Mouse (Mus musculus): ENCODE measurements around the gene Kcnab3. TPM values are rescaled to one million over a fixed set of nuclear protein-coding genes. Genes with fewer than 3 reads are reported as not detected.
A peak's percentile ranks its signal among the peaks of the same experiment; 100 is the strongest.

Gene Kcnab3
- total RNA-seq, 1 experiment from 2014 or later: not detected

DNA sequence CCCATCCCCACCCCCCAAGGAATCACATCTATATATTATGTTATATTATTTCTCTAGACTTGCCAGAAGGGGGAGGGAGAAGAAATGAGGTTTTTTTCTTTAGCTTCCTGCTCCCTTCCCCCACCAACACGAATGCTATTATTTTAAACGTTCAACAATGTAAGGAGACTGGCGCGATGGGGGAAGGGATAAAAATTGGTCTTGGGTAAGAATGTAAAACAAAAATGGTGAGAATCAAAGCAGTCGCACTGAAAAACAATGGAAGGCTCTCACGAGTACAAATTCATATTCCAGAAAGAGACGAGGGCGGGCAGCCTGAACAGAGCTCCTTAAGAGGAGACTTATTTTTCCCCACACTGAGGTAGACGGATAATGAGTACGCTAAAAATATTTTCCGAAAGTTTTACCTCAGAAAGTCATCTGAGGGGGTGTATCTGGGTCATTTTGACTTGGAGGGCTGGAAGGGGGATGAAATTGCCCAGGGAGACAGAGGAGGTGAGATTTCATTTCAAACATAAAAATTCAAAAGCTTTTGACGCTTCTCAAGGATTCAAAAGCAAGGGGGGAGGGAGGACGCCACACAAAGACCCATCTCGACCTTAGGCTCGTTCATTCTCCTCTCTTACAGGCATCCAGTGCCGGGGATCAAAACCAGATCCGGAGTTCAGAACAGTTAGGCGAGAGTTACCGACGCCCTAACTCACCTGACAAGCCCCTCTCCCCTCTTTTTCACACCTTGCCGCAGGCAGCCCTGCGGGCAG lies 41.0 kb downstream of the Kcnab3 start:
- ATAC-seq (replicated peaks in 1 of 2; ENCODE audit: insufficient read depth in 1 of 2, low FRiP score in 2 of 2, low TSS enrichment in 1 of 2, low read depth in 1 of 2, poor library complexity in 2 of 2, severe bottlenecking in 2 of 2): no peak

DNA sequence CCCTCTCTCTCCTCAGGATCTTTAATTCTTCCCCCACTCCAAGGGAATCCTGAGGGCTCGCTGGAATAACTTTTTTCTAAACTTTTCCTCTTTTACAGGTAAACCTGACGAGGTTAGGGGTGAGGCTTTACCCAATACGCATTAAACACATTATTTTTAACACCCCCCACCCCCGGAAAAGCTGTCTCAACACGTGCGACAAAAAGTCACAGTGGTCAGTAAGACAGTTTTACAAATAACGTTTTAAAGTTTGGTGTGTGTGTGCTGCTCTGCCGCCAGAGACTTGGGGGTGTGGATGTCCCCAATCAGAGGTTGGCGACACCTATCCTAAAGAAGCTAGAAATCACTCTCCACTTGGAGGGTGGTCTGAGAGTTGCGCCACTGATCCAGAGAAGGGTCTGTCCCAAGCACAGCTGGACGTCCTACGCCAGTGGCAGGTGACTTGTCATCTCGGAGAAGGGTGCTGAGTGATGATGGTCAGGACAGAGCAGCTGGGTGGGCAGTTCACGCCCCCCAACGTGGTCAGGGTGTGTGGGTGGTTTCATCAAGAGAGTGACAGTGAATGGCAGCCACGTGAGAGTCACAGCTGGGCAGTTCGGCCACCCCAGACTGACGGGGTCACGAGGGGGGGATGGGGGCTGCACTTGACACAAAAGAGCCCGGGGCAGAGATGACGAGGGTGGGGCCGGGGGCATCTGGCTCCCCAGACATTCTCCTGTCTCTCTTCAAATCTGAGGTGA lies 41.7 kb downstream of the Kcnab3 start:
- no peak for ATAC-seq (replicated peaks in 1 of 2; ENCODE audit: insufficient read depth in 1 of 2, low FRiP score in 2 of 2, low TSS enrichment in 1 of 2, low read depth in 1 of 2, poor library complexity in 2 of 2, severe bottlenecking in 2 of 2)

DNA sequence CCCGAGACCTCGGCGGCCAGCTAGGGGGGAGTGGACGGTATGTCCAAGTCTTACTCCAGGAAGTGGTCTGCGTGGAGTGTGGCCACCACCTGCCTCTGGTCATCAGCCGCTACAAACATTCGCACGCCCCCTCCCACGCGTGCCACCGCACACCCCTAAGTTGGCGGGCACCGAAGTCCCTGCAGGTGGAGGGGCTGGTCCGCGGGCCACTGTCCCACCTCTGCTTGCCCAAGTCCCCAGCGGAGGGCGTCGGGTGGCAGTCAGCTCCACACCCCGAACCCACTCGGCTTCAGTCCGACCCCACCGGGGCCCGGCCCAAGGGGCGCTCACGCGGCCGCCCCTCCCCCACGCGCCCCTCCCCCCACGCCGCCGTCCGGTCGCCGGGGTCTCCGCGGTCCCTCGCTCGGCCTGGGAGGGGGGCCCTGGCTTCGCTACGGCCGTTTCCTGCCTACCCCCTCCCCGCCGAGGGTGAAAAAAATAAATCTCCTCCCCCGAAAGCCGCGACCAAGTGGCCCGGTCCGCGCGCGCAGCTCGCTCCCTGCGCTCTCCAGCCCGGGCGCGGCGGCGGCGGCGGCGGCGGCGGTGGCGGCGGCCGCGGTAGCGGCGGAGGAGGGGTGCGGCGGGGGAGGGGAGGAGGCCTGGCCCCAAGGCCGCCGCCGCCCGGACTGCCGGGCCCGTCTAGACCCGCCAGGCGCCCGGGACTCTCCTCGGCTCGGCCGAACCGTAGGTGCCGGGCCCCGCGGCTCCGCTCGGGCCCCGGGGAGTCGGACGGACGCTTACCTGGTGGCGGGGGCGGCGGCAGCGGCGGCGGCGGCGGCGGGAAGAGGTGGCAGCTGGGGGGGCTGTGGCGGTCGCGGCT lies 42.5 kb downstream of the Kcnab3 start:
- no peak for ATAC-seq (replicated peaks in 1 of 2; ENCODE audit: insufficient read depth in 1 of 2, low FRiP score in 2 of 2, low TSS enrichment in 1 of 2, low read depth in 1 of 2, poor library complexity in 2 of 2, severe bottlenecking in 2 of 2)

DNA sequence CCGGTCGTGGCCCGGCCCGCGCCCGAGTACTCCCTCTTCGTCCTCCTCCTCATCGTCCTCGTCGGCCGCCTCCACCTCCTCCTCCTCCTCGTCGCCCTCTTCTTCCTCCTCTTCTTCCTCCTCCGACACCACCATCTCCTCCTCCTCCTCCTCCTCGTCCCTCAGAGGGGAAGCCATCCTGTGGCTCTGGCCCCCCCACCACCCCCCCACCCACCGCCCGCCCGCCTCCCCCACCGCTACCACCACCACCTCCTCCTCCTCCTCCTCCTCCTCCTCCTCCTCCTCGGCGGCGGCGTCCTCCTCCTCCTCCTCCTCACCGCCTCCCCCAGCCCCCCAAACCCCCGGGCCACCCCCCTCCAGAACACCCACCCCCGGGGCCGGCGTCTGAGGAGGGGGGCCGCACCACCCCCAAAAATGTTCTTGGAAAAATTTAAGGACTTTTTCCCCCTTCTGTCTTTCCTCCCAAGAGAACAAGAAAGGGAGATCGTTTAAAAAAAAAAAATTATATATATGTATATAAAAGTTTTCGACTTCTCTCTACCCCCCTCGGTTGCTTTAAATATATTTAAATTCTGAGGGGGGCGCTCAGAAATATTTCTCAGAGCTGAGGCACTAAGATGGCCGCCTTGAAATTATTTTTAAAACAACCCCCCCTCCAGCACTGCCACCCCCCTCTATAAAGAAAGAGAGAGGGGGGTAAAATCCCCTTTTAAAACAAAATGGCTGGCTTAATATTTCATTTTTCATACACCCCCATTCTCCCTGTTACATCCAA lies 43.3 kb downstream of the Kcnab3 start, which contains the start of gene Chd3:
TSS of gene Chd3 (minus strand) at position 192 of the 775 bp plus-strand sequence.
- no peak for ATAC-seq (replicated peaks in 1 of 2; ENCODE audit: insufficient read depth in 1 of 2, low FRiP score in 2 of 2, low TSS enrichment in 1 of 2, low read depth in 1 of 2, poor library complexity in 2 of 2, severe bottlenecking in 2 of 2)

DNA sequence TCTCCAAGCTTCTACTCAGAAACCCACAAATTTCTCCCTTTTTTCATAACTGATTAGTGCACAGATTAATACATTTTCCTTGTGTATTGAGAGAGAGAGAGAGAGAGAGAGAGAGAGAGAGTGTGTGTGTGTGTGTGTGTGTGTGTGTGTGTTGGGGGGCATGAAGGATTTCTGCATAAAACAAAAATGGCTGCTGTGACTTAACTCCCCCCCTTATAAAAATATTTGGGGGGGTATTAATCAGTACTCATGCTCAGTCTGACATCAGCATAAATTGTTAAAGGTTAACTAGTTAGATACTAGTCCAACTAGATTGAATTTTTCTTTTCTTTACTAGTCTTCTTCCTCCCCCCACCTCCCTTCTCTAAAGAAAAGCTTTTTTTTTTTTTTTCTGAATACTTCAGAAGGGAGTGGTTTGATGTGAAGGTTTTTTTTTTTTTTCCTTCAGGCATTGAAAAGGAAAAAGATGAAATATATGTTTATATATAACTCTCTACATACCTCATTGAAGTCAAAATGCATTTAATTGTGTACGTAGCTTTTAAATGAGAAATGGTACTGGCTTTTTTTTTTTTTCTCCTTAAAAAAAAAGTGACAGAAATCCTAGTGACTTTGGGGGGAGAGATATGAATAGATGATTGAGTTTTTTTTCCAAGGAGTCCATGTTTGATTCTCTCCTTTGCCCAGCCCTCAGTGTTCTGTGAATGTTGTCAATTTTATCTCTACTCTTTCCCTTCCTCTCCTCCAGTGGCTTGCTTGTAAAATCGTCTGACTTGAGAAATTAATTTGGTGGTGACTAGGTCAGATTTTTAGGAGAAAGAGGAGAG lies 44.1 kb downstream of the Kcnab3 start:
- ATAC-seq (replicated peaks in 1 of 2; ENCODE audit: insufficient read depth in 1 of 2, low FRiP score in 2 of 2, low TSS enrichment in 1 of 2, low read depth in 1 of 2, poor library complexity in 2 of 2, severe bottlenecking in 2 of 2): no peak

DNA sequence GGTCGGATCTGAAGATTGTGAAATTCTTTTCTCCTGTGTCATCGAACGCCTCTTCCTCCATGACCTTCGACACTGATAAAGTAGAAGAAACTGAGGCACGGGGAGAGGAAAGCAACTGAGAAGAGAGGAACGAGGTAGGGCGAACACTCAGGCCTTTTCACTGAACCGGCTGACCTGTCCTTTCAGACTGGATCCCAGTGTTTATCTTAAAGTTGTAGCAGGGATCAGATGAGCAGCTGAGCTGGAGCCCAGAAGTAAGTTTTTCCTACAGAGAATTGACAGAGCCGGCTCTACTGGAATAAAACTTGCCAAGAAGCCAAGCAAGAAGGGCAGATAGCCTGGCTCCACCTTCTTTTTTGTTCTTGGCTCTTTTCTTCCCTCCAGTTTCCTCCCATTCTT lies 44.8 kb downstream of the Kcnab3 start:
- no peak for ATAC-seq (replicated peaks in 1 of 2; ENCODE audit: insufficient read depth in 1 of 2, low FRiP score in 2 of 2, low TSS enrichment in 1 of 2, low read depth in 1 of 2, poor library complexity in 2 of 2, severe bottlenecking in 2 of 2)

DNA sequence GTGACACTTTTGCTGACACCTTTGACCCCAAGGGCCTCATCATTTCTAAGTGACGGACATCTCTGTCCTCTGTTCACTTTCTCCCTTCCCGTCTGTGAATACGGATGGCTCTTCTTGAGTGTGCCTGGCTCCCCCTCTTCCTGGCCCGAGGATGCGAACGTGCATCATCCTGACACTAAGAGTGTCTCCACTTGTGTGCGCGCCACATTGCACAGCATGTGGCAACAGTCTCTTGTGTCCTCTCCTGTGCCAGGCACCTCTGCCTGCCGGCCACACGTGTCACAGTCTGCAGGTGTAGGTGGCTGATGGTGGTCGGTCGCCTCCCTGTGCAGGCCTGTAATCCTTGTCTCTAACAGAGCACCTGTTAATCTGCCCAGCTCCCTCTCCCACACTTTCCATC lies 45.5 kb downstream of the Kcnab3 start:
- ATAC-seq (replicated peaks in 1 of 2; ENCODE audit: insufficient read depth in 1 of 2, low FRiP score in 2 of 2, low TSS enrichment in 1 of 2, low read depth in 1 of 2, poor library complexity in 2 of 2, severe bottlenecking in 2 of 2): no peak

DNA sequence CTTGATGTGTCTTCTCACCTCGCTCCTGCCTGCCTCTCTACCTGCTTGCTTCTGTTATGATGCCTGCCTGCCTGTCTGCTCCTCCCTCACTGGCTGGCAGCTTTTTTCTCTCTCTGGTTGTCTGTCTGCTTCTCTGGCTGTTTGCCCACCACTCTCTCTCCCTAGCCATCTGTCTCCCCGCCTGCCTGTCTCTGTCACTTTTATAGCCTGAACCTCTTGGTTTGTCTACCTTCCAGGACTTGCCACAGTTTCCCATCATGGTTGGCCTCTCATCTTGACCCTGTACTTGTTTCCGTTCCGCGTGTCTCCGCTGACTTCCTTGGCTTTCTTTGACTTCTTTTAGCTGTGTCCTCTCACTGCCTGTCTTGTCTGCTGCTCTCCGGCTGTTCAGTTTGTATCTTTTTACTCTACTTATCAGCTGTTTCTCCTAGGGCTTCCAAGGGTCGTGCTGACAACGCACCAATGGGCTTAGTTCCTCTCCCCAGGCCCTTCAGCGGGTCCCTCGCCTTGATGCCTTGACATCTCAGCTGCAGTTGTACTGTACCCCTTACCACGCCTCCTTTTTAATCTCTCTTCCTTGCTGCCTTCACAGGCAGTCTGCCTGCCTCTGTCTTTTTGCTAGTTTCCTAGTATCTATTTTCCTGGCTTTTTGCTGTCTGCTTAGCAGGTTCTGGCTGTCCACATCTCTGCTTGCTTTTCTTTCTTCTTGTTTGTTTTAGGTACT lies 46.2 kb downstream of the Kcnab3 start:
- ATAC-seq (replicated peaks in 1 of 2; ENCODE audit: insufficient read depth in 1 of 2, low FRiP score in 2 of 2, low TSS enrichment in 1 of 2, low read depth in 1 of 2, poor library complexity in 2 of 2, severe bottlenecking in 2 of 2): no peak

DNA sequence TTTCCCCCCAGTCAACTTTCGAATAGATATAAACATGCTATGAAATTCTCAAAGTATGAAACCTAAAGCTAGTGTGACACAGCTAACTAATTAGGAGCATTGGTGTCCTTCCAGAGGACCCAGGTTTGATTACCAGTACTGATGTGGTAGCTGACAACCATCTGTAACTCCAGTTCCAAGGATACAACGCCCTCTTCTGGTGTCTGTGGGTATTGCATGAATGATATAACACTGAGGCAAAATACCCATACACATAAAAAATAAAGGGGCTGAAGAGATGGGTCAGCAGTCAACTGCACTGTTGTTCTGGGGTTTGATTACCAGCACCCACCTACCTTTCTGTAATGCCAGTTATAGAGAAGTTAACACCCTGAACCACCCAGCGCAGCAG lies 46.7 kb downstream of the Kcnab3 start:
- no peak for ATAC-seq (replicated peaks in 1 of 2; ENCODE audit: insufficient read depth in 1 of 2, low FRiP score in 2 of 2, low TSS enrichment in 1 of 2, low read depth in 1 of 2, poor library complexity in 2 of 2, severe bottlenecking in 2 of 2)

DNA sequence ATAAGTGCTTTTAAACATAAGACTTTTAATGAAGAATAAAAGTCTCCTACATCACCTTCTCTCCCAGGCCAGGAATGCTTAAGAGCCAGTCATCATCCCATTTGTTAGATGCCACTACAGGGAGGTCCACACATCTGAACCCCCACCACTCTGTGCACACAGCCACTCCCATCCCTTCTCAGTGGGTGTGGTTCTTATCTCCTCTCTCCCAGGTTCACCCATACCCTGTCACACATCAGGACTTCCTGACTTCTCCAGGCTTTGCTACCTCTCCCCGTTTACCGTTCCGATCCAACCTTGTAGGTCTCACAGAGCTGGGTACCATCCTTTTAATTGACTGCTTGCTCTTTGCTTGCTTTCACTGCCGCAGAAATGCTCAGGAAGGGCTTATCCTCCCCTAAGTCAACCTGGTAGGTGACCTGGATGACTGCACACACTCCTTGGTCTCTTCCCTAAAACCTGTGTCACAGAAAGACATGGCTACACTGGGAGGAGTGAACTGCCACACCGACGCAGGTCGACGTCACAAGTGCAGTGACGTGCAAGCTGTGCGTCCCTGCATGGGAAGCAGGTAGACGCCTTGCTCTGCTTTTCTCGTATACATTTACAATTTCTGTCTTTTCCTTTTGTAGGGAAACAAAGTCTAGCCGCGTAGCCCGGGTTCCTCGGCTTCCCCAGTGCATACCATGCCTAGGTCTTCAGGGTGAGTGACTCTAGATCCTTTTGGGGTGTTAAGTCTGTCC lies 47.3 kb downstream of the Kcnab3 start:
- ATAC-seq (replicated peaks in 1 of 2; ENCODE audit: insufficient read depth in 1 of 2, low FRiP score in 2 of 2, low TSS enrichment in 1 of 2, low read depth in 1 of 2, poor library complexity in 2 of 2, severe bottlenecking in 2 of 2): no peak

DNA sequence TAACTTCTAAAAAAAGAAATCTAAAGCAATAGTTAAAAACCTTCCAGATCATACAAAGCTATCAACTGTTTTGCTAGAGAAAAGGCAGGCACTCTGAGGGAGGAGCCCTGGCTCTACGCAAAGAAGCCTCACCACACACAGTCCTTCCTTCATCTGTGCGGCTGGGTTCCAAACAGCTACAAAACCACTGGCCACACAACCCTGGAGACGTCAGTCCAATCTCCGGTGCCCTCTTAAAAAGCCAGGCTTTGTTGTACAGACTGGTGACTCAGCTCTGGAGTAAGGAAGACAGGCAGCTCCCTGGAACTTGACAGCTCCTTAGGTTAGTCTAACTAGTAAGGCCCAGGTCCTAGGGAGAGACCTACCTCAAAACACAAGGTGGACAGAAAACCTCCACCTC lies 49.6 kb downstream of the Kcnab3 start:
- 0 out of 4 replicates have a peak, but pooled peaks of 1 of the 2 experiments have one; percentile 30 for ATAC-seq (replicated peaks in 1 of 2; ENCODE audit: insufficient read depth in 1 of 2, low FRiP score in 2 of 2, low TSS enrichment in 1 of 2, low read depth in 1 of 2, poor library complexity in 2 of 2, severe bottlenecking in 2 of 2)

DNA sequence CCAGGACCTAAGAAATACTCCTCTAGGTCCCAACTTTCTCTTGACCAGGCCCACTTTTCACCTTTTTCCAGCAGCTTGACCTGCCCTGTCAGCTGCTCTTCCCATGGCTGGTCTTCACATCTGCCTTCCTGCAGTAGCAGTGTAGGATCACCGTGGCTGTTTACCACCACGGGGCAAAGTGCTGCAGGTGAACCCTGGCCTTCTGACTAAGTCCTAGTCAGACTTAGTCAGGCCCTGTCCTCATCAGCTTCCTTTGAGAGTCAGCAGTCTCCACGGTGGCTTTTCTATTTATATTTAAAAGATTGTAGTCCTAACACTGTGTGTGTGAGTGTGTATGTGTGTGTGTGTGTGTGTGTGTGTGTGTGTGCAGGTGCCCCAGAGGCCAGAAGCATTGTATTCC lies 51.7 kb downstream of the Kcnab3 start:
- no peak for ATAC-seq (replicated peaks in 1 of 2; ENCODE audit: insufficient read depth in 1 of 2, low FRiP score in 2 of 2, low TSS enrichment in 1 of 2, low read depth in 1 of 2, poor library complexity in 2 of 2, severe bottlenecking in 2 of 2)

DNA sequence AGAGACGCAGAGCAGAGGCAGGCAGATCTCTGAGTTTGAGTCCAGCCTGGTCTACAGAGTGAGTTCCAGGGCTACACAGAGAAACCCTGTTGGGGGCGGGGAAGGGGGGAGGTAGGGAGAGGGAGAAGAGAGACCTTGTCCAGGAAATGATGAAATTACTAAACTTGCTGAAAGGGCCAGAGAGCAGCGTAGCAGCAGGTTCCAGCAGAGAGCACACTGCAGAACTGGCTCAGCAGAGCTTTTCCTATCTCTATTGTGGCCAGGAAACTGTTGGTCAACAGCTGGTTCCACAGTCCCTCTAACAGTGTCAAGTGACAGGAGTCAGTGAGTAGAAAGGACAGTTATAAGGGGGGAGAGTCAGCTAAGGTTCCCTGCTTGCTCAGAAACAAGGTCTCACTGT lies 53.5 kb downstream of the Kcnab3 start:
- ATAC-seq (replicated peaks in 1 of 2; ENCODE audit: insufficient read depth in 1 of 2, low FRiP score in 2 of 2, low TSS enrichment in 1 of 2, low read depth in 1 of 2, poor library complexity in 2 of 2, severe bottlenecking in 2 of 2): 0 out of 4 replicates have a peak, but pooled peaks of 1 of the 2 experiments have one; percentile 32

DNA sequence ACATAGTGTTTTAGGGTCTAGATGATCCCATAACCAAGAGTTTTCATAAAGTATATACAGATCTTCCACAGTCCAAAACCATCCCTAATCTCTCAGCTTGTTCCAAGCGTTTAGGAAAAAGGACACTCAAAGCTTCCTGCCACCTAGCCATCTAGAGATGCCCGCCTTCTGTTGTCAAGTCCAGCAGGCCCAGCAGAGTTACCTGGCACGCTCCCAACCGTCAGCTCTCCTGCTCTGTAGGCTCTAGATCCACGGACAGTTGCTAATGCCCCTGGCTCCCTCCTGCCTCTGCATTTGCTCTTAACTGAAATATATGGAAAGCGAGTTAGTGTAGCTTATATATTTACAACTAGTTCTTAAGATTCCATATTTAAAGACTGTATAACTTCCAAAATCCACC lies 55.3 kb downstream of the Kcnab3 start:
- no peak for ATAC-seq (replicated peaks in 1 of 2; ENCODE audit: insufficient read depth in 1 of 2, low FRiP score in 2 of 2, low TSS enrichment in 1 of 2, low read depth in 1 of 2, poor library complexity in 2 of 2, severe bottlenecking in 2 of 2)
